Mouse (Mus musculus): ENCODE data around the gene Pbxip1. TPM values are rescaled to one million over a fixed set of nuclear protein-coding genes. Genes with fewer than 3 reads are reported as not detected.
A peak's percentile ranks its signal among the peaks of the same experiment; 100 is the strongest.

The Pbxip1 gene
- total RNA-seq, 2 experiments from 2014 or later, result 202 to 227 TPM

DNA sequence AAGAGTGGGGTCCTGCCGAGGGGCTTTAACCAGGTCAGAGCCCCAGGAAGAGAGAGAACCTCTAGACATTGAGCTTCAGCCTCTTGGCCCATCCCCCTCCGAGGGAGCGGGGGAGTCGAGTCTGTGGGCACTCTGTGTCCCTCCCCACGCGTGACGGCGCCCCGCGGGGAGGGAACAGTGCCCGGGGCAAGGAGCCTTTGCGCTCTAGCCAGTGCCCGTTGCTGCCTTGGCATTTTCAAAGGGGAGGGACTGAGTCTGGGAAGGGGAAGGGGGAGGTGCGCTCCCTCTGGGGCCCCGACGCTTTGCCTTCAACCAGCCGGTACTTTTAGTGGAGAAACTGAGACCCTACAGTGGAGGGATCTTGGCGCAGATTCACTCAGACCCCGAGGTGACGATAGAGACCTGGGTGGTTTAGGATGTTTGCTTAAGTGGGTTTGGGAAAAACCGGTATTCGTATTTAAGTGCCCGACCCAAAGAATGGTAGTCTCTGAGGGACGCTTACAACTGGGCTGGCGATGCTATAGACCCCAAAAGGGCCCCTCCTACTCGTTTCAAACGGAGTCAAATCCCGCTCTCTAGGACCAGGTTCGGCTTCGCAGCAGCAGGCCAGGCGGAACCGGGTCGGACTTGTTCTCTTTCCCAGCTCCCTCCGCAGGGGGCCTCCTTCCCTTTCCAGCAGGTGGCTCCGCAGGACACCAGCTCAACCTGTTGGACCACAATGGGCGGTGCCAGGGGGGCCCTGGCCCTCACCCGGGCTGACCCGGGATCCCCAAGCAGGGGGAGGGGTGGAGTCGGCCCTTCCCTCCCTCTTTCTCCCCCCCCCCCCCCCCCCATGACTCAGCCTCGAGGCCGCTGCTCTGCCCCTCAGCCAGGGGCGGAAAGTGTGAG lies 42.3 kb upstream of the Pbxip1 start, which contains the start of gene Zbtb7b:
TSS of gene Zbtb7b (minus strand) at position 771 of the 888 bp plus-strand sequence.
- DNase-seq, result peak; percentile 93
- intact Hi-C loops (cut with DNase I), result loop anchor here (2.0 kb wide), 1 partner anchor 37 kb away; the partner anchor contains the start of gene Pygo2
- Histone ChIP-seq H3K27ac (peak within 1 kb of the TSS; percentile 95), H3K4me3 (peak within 1 kb of the TSS; percentile 82)
- TF ChIP-seq CTCF (IDR thresholded peaks at IDR 0.05), result peak; percentile 47

DNA sequence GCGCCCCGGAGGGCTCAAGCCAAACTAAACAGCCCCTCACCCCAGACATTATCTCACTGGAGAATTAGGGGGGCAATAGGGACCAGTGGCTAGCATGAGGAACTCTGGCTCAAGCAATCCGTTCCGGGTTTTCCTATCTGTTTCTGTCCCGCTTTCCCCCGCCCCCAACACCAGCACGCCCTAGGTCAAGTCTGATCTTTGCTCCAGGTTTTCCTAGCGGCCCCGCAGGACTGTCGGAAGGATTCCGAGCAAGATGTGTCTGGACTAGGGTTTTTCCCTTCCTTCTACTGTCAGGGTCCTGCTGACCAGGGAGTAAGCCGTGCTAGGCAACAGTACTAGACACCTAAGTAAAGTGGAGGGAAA lies 41.6 kb upstream of the Pbxip1 start:
- Histone ChIP-seq H3K27ac (peak overlapping the region; percentile 95), H3K4me3 (peak overlapping the region; percentile 82)
- DNase-seq, result peak; percentile 91
- no peak for TF ChIP-seq CTCF (IDR thresholded peaks at IDR 0.05)
- intact Hi-C loops (cut with DNase I), result loop anchor here (2.0 to 5.0 kb wide), 2 partner anchors 36 to 92 kb away; partner anchors contain the start of gene Pygo2

DNA sequence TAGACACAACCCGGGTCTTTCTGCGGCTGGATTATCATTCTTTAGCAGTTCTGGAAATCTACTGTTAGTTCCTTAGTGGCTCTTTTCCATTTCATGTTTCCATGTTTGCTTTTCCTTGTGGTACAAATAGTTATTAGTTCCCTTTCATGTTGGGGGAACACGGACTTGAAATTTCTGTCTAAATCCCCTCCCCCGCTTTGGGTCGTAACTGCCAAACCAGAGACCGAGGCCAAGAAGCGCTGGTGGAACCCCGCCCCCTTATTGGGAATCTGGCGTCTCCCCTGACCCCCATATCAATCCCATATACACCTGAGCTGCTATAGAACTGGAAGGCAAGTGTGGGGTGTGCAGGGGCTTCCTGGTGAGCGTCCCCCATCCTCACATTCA lies 41.1 kb upstream of the Pbxip1 start:
- Histone ChIP-seq H3K27ac (peak overlapping the region; percentile 95), H3K4me3 (peak overlapping the region; percentile 82)
- intact Hi-C loops (cut with DNase I), result loop anchor here (2.0 to 5.0 kb wide), 2 partner anchors 35 to 92 kb away; partner anchors contain the start of gene Pygo2
- DNase-seq, result peak; percentile 53
- no peak for TF ChIP-seq CTCF (IDR thresholded peaks at IDR 0.05)

DNA sequence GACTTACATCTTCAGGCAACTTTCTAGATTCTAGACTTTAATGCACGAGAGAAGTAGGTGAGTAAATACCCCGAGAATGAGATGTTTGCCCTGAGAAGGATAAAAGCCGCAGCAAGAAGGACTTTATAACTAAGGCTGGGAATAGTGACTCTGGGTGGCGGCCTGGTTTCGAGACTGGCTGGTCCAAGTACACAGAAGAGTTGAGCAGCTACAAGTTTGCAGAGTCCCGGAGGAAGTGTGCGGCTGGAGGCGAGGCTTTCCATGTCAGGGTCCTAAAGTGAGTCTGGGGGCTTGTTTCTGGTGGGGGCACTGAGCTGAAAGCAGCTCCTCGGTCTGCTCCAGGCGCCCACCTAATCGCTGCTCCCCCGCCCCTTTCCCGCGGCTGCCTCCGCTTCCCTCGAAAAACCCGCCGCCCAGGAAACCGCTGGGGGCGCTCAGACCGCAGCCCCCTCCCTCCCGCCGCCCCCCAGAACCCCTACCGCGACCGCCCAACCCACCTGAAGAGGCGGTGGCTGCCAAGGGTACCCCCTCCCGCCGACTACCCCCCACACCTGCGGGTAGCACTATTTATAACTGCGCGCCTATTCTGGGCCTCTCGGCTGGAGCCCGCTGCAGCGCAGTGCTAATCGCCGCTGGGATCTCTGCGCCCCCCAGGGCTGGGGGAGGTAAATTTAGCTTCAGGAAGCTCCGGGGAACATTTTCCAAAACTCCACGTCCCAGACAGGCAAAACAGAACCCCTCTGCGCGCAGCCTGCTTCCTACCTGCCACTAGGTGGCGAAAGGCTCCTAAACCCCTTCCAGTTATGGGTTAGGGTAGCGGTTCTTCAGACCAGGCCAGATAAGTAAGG lies 40.5 kb upstream of the Pbxip1 start:
- Histone ChIP-seq H3K4me3 (peak overlapping the region; percentile 82), H3K27ac (peak overlapping the region; percentile 95)
- peak; percentile 79 for DNase-seq
- intact Hi-C loops (cut with DNase I), result loop anchor here (2.0 to 5.0 kb wide), 3 partner anchors 15 to 91 kb away; partner anchors contain the start of genes Flad1 and Pygo2
- peak; percentile 91 for TF ChIP-seq CTCF (IDR thresholded peaks at IDR 0.05)

DNA sequence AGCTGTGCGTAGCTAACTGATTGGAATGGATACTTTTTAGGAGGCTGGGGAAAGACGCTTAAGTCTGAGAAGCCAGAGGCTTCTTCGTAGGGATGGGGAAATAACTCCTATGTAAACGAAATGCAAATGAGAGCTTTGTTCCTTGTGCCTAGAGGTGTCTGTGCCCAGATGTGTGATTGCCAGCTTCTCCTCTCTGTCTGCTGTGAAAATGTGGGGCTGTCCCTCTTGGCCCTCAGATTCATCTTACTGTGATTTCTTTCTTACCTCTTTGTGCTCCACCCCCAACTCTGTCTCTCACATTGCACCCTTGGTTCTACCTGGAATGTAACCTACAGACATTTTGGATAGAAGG lies 39.9 kb upstream of the Pbxip1 start:
- Histone ChIP-seq H3K27ac (peak overlapping the region; percentile 95), H3K4me3 (peak overlapping the region; percentile 82)
- no peak for DNase-seq
- TF ChIP-seq CTCF (IDR thresholded peaks at IDR 0.05), result no peak
- intact Hi-C loops (cut with DNase I), result loop anchor here (2.0 to 5.0 kb wide), 2 partner anchors 14 to 91 kb away; partner anchors contain the start of gene Flad1

DNA sequence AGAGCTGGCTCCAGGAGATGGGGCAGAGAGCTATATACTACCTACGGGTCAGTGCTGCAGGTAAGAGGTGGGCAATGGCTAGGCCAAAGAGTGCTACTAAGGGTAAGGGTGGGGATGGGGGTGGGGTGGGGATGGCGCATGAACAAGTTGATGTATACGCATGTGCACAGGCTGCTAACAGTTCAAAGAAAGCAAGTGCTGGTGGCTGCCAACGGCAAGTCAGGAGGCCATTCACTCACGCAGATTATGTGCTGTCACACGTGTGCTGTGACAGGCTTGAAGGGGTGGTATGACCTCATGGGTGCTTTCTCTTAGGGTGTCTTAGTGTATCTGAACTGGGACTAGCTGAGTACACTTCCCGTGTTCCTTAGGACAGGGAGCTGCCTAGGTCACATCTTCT lies 35.2 kb upstream of the Pbxip1 start:
- intact Hi-C loops (cut with DNase I), result no loop called here
- Histone ChIP-seq H3K4me3 (no peak overlapping the region), H3K27ac (no peak overlapping the region)
- DNase-seq, result no peak
- TF ChIP-seq CTCF (IDR thresholded peaks at IDR 0.05), result no peak

DNA sequence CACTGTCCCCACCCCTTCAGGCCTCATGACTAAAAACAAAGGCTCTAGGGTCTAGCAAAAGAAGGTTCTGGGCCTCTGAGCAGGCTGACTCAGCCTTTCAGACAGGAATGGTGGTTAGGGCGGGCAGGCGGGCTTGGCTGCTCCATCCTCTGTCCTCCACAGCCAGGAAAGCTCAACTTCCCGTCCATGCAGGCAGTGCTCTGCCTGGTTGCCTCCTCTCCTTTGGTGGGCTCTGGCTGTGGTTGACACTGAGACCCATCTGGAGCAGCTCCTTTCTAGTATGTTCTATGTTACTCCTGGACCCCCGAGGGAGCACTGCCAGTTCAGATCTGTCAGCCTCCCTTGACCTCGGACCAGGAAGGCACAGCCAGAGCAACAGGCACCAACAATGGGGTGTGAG lies 33.8 kb upstream of the Pbxip1 start, which contains the start of gene Lenep:
TSS of gene Lenep (minus strand) at position 101 of the 400 bp plus-strand sequence.
- Histone ChIP-seq H3K27ac (no peak within 1 kb of the TSS), H3K4me3 (no peak within 1 kb of the TSS)
- peak; percentile 14 for DNase-seq
- no peak for TF ChIP-seq CTCF (IDR thresholded peaks at IDR 0.05)
- intact Hi-C loops (cut with DNase I), result no loop called here

DNA sequence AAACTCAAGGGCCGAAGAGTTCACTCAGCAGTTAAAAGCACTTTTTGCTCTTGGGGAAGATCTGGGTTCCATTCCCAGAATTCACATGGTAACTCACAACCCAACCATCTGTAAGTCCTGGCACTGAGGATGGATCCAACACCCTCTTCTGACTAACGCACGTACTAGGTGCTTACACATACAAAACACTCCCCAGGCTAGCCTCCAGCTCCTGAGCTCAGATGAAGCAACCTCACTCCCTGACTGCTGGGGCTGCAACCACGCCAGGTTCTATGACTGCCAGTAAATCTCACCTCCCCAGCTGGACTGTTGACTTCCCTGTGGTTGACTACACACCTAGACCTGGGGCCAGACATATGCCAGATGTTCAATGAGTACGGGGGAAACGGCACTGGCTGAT lies 29.6 kb upstream of the Pbxip1 start:
- peak overlapping the region; percentile 78 for H3K27ac ChIP-seq
- DNase-seq, result peak; percentile 77
- no peak for TF ChIP-seq CTCF (IDR thresholded peaks at IDR 0.05)
- intact Hi-C loops (cut with DNase I), result no loop called here
- no peak overlapping the region for H3K4me3 ChIP-seq

DNA sequence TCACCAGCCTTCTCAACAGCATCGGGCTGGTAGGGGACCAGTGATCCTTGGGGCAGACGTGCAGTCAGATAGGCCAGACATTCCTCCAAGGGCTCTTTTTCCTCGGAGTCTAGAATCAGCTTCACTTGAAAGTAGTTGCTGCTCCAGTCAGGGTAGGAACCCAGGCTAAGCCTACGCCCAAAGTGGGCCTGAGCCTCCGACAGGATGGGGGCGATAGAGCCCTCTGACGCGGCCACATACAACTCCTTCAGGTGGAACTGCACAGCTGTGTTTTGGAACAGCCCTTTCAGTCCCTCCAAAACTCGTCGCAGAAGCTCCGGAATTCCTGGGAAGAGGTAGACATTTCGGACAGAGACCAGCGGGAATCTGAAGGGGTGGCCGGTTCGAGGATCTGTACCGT lies 28.1 kb upstream of the Pbxip1 start:
- Histone ChIP-seq H3K4me3 (no peak overlapping the region), H3K27ac (no peak overlapping the region)
- intact Hi-C loops (cut with DNase I), result no loop called here
- TF ChIP-seq CTCF (IDR thresholded peaks at IDR 0.05), result no peak
- peak; percentile 20 for DNase-seq

DNA sequence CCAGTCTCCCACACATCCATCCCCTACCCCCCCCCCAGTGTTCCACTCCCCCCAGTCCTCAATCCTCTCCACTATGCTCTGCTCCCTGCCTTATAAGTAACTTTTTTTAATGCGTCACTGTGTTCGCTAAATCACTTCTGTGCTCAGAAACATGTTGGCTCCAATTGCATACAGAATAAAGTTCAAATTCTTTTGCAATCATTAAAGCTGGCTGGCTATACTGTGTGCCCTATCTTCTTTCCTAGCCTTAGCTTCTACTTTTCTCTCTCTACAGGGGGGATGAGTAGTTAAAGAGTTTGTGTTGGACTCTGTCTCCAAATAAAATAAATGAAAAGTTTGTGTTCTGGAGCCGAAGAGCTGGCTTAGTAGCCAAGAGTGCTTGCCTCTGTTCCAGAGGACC lies 26.8 kb upstream of the Pbxip1 start:
- Histone ChIP-seq H3K27ac (no peak overlapping the region), H3K4me3 (no peak overlapping the region)
- no peak for TF ChIP-seq CTCF (IDR thresholded peaks at IDR 0.05)
- no peak for DNase-seq
- intact Hi-C loops (cut with DNase I), result loop anchor here (2.0 kb wide), 1 partner anchor 13 kb away; no protein-coding TSS in a partner anchor

DNA sequence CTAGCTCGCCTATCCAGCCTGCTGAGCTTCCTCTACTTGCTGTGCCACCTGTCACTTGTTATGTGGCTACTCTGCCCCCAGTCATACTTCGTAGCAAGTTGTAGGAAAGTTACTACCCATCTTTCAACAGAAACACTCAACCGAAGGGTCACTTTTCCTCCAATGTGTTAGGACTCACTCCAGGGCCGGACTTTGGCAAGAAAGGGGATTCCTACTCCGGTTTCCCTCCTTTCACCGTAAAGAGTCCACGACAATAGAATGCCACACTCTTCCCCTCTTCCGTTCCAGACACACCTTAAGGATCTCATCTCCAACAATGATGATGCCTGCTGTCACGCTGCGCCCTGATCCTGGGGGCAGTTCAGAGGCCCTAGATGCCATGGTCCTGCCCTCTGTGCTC lies 25.6 kb upstream of the Pbxip1 start:
- intact Hi-C loops (cut with DNase I), result loop anchor here (2.0 kb wide), 1 partner anchor 14 kb away; no protein-coding TSS in a partner anchor
- no peak for TF ChIP-seq CTCF (IDR thresholded peaks at IDR 0.05)
- H3K4me3 ChIP-seq, result peak overlapping the region; percentile 91
- H3K27ac ChIP-seq, result peak overlapping the region; percentile 91
- DNase-seq, result no peak

Measured in gastrocnemius, adult 2 months (tissue).